Mouse (Mus musculus): ENCODE data around the gene U2af1l4. TPM values are rescaled to one million over a fixed set of nuclear protein-coding genes. Genes with fewer than 3 reads are reported as not detected.

The U2af1l4 gene
- polyA plus RNA-seq, 1 experiment from 2014 or later: 102 TPM

DNA sequence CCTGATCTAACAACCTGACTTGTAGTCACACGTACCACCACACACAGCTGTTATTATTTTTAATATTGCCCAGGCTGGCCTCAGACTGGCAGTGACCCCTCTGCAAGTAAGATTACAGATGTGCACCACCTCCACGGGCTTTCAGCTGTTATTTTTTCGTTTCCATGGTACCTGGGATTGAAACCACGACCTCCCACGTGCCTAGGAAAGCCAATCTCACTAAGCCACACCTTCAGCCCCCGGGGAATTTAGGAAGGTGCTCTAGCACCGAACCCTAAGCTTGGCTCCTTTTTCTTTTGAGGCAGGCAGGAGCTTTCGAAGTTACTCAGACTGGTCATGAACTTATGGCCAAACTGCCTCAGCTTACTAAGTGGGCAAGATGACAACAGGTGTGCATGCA lies 41.3 kb downstream of the U2af1l4 start:
- no peak overlapping the region for H3K27ac ChIP-seq
- peaks cover 44% of the 10 kb centered on the region for H3K4me1 ChIP-seq
- H3K36me3 ChIP-seq: no peaks in the 10 kb centered on the region
- 37% methylated on average over 8 of the region's 8 CpGs for WGBS
- H3K4me3 ChIP-seq (replicated peaks): no peak overlapping the region
- H3K9me3 ChIP-seq (replicated peaks): no peaks in the 10 kb centered on the region
- H3K9ac ChIP-seq: no peak overlapping the region
- H3K4me2 ChIP-seq: no peak overlapping the region
- H3K27me3 ChIP-seq: no peaks in the 10 kb centered on the region
- no peak for ATAC-seq (replicated peaks; ENCODE audit: low FRiP score)

DNA sequence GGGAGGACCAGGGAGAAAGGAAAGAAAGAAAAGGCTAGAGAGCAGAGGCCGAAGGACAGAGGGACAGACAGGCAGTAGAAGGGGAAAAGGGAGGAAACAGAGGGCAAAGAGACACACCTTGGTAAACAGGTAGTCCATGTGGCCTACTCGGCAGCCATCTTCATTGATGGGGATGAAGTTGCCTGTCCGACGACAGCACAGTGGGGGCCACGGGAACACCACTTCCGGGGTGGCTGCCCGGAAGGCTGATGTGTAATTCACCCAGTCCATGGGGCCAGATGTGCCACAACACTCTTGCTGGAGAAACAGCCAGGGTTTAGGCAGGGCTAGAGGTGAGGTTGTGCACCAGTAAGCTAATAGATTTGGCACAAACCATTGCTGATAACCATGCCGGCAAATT lies 41.8 kb downstream of the U2af1l4 start:
- Histone ChIP-seq H3K27ac (no peak overlapping the region), H3K9me3 (replicated peaks) (no peaks in the 10 kb centered on the region), H3K4me1 (peaks cover 39% of the 10 kb centered on the region), H3K9ac (no peak overlapping the region), H3K27me3 (no peaks in the 10 kb centered on the region), H3K4me2 (no peak overlapping the region), H3K4me3 (replicated peaks) (no peak overlapping the region), H3K36me3 (no peaks in the 10 kb centered on the region)
- WGBS: 86% methylated on average over 8 of the region's 8 CpGs
- ATAC-seq (replicated peaks; ENCODE audit: low FRiP score): no peak

GRCm38 (mm10) chr7:30607706-30608309 lies 44.7 kb downstream of the U2af1l4 start:
- ATAC-seq (replicated peaks; ENCODE audit: low FRiP score): 0 out of 2 replicates have a peak, but pooled peaks have one; percentile 59
- H3K4me1 ChIP-seq: peaks cover 33% of the 10 kb centered on the region
- H3K9me3 ChIP-seq (replicated peaks): no peaks in the 10 kb centered on the region
- no peak overlapping the region for H3K4me2 ChIP-seq
- H3K9ac ChIP-seq: no peak overlapping the region
- no peaks in the 10 kb centered on the region for H3K27me3 ChIP-seq
- no peaks in the 10 kb centered on the region for H3K36me3 ChIP-seq
- no peak overlapping the region for H3K4me3 ChIP-seq (replicated peaks)
- no peak overlapping the region for H3K27ac ChIP-seq
- WGBS: 24% methylated on average over 8 of the region's 8 CpGs

DNA sequence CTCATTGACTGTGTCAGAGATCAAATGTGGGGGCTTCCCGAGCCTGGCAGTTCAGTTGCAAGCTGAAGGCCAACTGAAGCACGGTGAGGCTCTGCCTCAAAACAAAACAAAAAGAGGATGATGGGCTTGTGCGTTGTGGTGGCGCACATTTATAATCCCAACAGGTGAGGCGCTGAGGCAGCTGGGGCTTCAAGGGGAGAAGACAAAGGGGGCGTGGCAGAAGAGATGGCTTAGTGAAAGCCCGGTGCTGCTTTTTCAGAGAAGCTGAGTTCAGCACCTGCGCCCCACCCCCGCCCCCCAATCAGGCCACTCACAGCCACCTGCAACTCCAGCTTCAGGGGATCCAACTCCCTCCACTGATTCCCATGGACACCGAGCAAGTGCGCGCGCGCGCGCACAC lies 45.4 kb downstream of the U2af1l4 start:
- ATAC-seq (replicated peaks; ENCODE audit: low FRiP score): no peak
- Histone ChIP-seq H3K9me3 (replicated peaks) (no peaks in the 10 kb centered on the region), H3K27me3 (no peaks in the 10 kb centered on the region), H3K4me3 (replicated peaks) (no peak overlapping the region), H3K4me1 (peaks cover 33% of the 10 kb centered on the region), H3K9ac (no peak overlapping the region), H3K36me3 (no peaks in the 10 kb centered on the region), H3K27ac (no peak overlapping the region), H3K4me2 (no peak overlapping the region)
- 55% methylated on average over 16 of the region's 16 CpGs for WGBS

DNA sequence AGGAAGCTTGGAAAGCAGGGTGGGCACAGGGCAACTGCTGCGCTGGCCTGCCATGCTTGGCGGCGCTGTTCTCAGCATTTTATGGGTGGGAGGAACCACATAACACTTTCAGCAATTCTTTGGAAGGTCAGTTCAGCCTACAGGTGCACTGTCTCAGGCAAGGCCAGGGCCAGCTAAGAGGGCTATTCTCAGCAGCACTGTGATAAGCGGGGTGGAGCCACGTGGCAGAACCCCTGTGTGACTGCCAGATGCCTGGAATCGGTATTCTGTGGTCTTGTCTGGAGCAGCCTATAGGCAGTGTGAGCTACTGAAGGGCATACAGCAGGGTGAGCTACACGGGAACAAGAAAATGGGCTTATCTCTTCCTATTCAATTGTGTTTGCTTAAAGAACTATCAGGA lies 46.9 kb downstream of the U2af1l4 start:
- no peaks in the 10 kb centered on the region for H3K36me3 ChIP-seq
- no peaks in the 10 kb centered on the region for H3K9me3 ChIP-seq (replicated peaks)
- H3K4me3 ChIP-seq (replicated peaks): no peak overlapping the region
- 60% methylated on average over 7 of the region's 7 CpGs for WGBS
- no peak for ATAC-seq (replicated peaks; ENCODE audit: low FRiP score)
- no peak overlapping the region for H3K4me2 ChIP-seq
- peaks cover 22% of the 10 kb centered on the region for H3K4me1 ChIP-seq
- no peaks in the 10 kb centered on the region for H3K27me3 ChIP-seq
- H3K27ac ChIP-seq: no peak overlapping the region
- H3K9ac ChIP-seq: no peak overlapping the region

DNA sequence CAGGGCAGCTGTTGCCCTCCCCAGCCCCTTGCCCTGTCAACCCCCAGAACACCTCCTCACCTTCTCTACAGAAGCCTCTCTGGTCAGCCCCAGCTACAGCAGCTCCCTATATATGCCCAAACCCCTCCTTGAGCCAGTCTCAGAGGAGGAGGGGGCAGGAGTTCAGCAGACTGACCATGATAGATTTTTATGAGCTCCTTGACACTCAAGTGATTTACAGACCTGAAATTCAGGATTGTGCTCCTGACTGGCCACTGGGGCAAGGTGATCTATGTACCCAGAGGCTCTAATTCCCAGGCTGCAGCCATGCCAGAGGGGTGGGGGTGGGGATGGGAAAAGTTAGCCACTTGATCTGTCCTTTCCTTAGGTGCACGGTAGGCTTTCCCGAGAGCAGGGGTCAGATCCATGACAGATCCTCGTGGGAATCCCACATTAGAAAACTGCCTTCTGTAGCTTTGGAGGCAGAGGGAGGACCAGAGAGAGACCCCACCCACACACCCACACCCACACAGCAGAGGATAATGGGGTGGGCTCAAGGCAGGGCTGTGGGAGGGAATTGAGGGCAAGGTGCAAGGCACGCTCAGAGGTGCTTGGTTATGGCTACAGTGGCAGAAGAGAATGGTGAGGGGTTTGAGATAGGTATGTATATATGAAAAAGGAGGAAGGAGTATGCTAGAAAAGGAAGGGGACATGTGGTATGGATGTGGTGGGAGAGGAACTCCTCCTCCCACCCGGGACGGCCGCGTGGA lies 49.7 kb downstream of the U2af1l4 start, which contains the start of gene Upk1a:
TSS of gene Upk1a (minus strand) at position 194 of the 749 bp plus-strand sequence.
- ATAC-seq (replicated peaks; ENCODE audit: low FRiP score): peak; percentile 57
- Histone ChIP-seq H3K27ac (0 out of 2 replicates have a peak within 1 kb of the TSS, but pooled peaks have one; percentile 56), H3K9ac (no peak within 1 kb of the TSS), H3K4me3 (replicated peaks) (no peak within 1 kb of the TSS), H3K27me3 (no peaks in the 10 kb centered on the region), H3K9me3 (replicated peaks) (no peaks in the 10 kb centered on the region), H3K4me1 (peaks cover 22% of the 10 kb centered on the region), H3K36me3 (peaks cover 26% of the 10 kb centered on the region), H3K4me2 (peak within 1 kb of the TSS; percentile 32)
- 39% methylated on average over 8 of the region's 8 CpGs for WGBS

DNA sequence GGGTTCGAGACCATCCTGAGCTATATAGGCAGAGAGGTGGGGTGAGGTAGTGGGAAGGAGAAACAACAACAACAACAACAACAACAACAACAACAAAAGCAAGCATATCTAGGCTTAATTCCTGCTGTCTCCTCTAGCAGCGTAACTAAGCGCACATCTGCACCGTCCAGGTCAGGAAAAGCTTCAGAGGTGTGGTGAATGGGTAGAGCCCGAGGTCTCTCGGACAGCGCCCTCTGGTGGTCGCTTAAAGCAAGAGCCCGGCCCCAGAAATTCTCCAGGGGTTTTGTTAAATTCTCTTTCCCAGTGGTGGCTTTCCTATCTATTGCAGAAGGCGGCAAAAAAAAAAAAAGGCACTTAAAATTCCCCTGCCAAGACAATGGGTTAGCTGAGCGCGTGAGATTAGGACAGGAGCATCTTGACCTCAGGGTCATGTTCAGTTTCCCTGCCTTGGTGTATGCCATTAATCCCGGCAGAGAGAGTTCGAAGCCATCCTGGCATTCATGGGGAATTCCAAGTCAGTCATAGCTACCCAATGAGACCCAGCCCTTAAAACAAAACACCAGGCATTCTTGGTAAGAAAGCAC lies 50.5 kb downstream of the U2af1l4 start:
- ATAC-seq (replicated peaks; ENCODE audit: low FRiP score): peak; percentile 31; the same call in 1 of the 2 replicates
- no peak overlapping the region for H3K4me3 ChIP-seq (replicated peaks)
- peaks cover 17% of the 10 kb centered on the region for H3K4me1 ChIP-seq
- H3K27ac ChIP-seq: 0 out of 2 replicates have a peak overlapping the region, but pooled peaks have one; percentile 56
- 23% methylated on average over 14 of the region's 14 CpGs for WGBS
- no peaks in the 10 kb centered on the region for H3K9me3 ChIP-seq (replicated peaks)
- peaks cover 34% of the 10 kb centered on the region for H3K36me3 ChIP-seq
- H3K27me3 ChIP-seq: no peaks in the 10 kb centered on the region
- H3K4me2 ChIP-seq: 0 out of 2 replicates have a peak overlapping the region, but pooled peaks have one; percentile 32
- no peak overlapping the region for H3K9ac ChIP-seq

DNA sequence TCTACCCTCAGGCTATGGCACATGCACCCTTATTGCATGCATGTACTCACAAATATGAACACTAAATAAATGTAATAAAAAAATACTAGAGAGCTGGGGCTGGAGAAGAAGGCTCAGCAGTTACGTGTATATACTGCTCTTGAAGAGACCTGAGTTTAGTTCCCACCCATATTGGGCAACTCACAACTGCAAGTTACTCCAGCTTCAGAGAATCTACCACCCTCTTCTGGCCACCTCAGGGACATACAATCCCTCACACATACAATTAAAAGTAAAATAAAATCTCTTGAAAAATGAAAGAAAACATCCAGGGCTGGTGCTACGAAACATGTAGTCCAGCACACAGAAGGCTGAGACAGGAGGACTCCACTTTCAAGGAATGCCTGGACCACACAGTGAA lies 51.4 kb downstream of the U2af1l4 start:
- Histone ChIP-seq H3K4me1 (peaks cover 15% of the 10 kb centered on the region), H3K9ac (no peak overlapping the region), H3K27me3 (no peaks in the 10 kb centered on the region), H3K9me3 (replicated peaks) (no peaks in the 10 kb centered on the region), H3K4me3 (replicated peaks) (no peak overlapping the region), H3K4me2 (no peak overlapping the region), H3K27ac (no peak overlapping the region), H3K36me3 (peaks cover 42% of the 10 kb centered on the region)
- WGBS: 83% methylated on average over 2 of the region's 2 CpGs
- no peak for ATAC-seq (replicated peaks; ENCODE audit: low FRiP score)

Small RNA genes within 50 kb of the gene (microRNA-seq; reads per million reads assigned to microRNA genes)
- gene Gm38670 (1.3 reads per million), gene Mir3569 (0.44 reads per million)

Other genes with a start within 250 kb of the U2af1l4 start
- 88.2 and 97.7 TPM in 2 replicates for gene Syne4, start 248.5 kb upstream of the U2af1l4 start, polyA plus RNA-seq (2015; fragmentation: Nextera tagmentation; extraction: Ambion mirVana)
- 2.6 TPM in 1 of 2 replicates, not detected in the other for gene E130208F15Rik, start 241.6 kb upstream of the U2af1l4 start, polyA plus RNA-seq (2015; fragmentation: Nextera tagmentation; extraction: Ambion mirVana)
- 17.3 and 18.7 TPM in 2 replicates for gene Sdhaf1, start 239.4 kb upstream of the U2af1l4 start, polyA plus RNA-seq (2015; fragmentation: Nextera tagmentation; extraction: Ambion mirVana)
- 6.5 and 7.2 TPM in 2 replicates for gene Lrfn3, start 200.5 kb upstream of the U2af1l4 start, polyA plus RNA-seq (2015; fragmentation: Nextera tagmentation; extraction: Ambion mirVana)
- gene Tyrobp, start 149.5 kb upstream of the U2af1l4 start, polyA plus RNA-seq (2015; fragmentation: Nextera tagmentation; extraction: Ambion mirVana): 33.8 and 37.9 TPM in 2 replicates
- 0.64 and 1.5 TPM in 2 replicates for gene Hcst, start 143.4 kb upstream of the U2af1l4 start, polyA plus RNA-seq (2015; fragmentation: Nextera tagmentation; extraction: Ambion mirVana)
- 1.3 and 2.0 TPM in 2 replicates for gene Nfkbid, start 141.6 kb upstream of the U2af1l4 start, polyA plus RNA-seq (2015; fragmentation: Nextera tagmentation; extraction: Ambion mirVana)
- gene Aplp1, start 117.8 kb upstream of the U2af1l4 start, polyA plus RNA-seq (2015; fragmentation: Nextera tagmentation; extraction: Ambion mirVana): 24.1 and 28.6 TPM in 2 replicates
- 0.54 and 0.77 TPM in 2 replicates for gene Kirrel2, start 105.6 kb upstream of the U2af1l4 start, polyA plus RNA-seq (2015; fragmentation: Nextera tagmentation; extraction: Ambion mirVana)
- gene Nphs1, start 105.0 kb upstream of the U2af1l4 start, polyA plus RNA-seq (2015; fragmentation: Nextera tagmentation; extraction: Ambion mirVana): 3.6 and 4.8 TPM in 2 replicates
- 12.8 and 14.4 TPM in 2 replicates for gene Prodh2, start 69.7 kb upstream of the U2af1l4 start, polyA plus RNA-seq (2015; fragmentation: Nextera tagmentation; extraction: Ambion mirVana)
- 11.7 and 16.0 TPM in 2 replicates for gene Arhgap33, start 28.2 kb upstream of the U2af1l4 start, polyA plus RNA-seq (2015; fragmentation: Nextera tagmentation; extraction: Ambion mirVana)
- 12.8 and 20.1 TPM in 2 replicates for gene Hspb6, start 11.1 kb upstream of the U2af1l4 start, polyA plus RNA-seq (2015; fragmentation: Nextera tagmentation; extraction: Ambion mirVana)
- 14.1 and 18.6 TPM in 2 replicates for gene Proser3, start 11.0 kb upstream of the U2af1l4 start, polyA plus RNA-seq (2015; fragmentation: Nextera tagmentation; extraction: Ambion mirVana)
- 37.6 and 40.5 TPM in 2 replicates for gene Lin37, start 3.5 kb upstream of the U2af1l4 start, polyA plus RNA-seq (2015; fragmentation: Nextera tagmentation; extraction: Ambion mirVana)
- 15.0 and 17.0 TPM in 2 replicates for gene Gm49396, start within 50 bp of the U2af1l4 start, polyA plus RNA-seq (2015; fragmentation: Nextera tagmentation; extraction: Ambion mirVana)
- gene Psenen, start 326 bp downstream of the U2af1l4 start, polyA plus RNA-seq (2015; fragmentation: Nextera tagmentation; extraction: Ambion mirVana): 152 TPM in 2 replicates
- gene Igflr1, start 2.1 kb downstream of the U2af1l4 start, polyA plus RNA-seq (2015; fragmentation: Nextera tagmentation; extraction: Ambion mirVana): 3.8 and 6.0 TPM in 2 replicates
- 6.7 and 10.9 TPM in 2 replicates for gene Kmt2b, start 25.4 kb downstream of the U2af1l4 start, polyA plus RNA-seq (2015; fragmentation: Nextera tagmentation; extraction: Ambion mirVana)
- 0.36 and 0.63 TPM in 2 replicates for gene Zbtb32, start 35.6 kb downstream of the U2af1l4 start, polyA plus RNA-seq (2015; fragmentation: Nextera tagmentation; extraction: Ambion mirVana)
- 3.6 and 5.3 TPM in 2 replicates for gene Upk1a, start 49.5 kb downstream of the U2af1l4 start, polyA plus RNA-seq (2015; fragmentation: Nextera tagmentation; extraction: Ambion mirVana)
- 1,049 and 1,131 TPM in 2 replicates for gene Cox6b1, start 62.9 kb downstream of the U2af1l4 start, polyA plus RNA-seq (2015; fragmentation: Nextera tagmentation; extraction: Ambion mirVana)
- gene Etv2, start 72.6 kb downstream of the U2af1l4 start, polyA plus RNA-seq (2015; fragmentation: Nextera tagmentation; extraction: Ambion mirVana): not detected in 2 replicates
- 118 and 119 TPM in 2 replicates for gene Rbm42, start 87.0 kb downstream of the U2af1l4 start, polyA plus RNA-seq (2015; fragmentation: Nextera tagmentation; extraction: Ambion mirVana)
- 58.0 and 61.1 TPM in 2 replicates for gene Haus5, start 101.7 kb downstream of the U2af1l4 start, polyA plus RNA-seq (2015; fragmentation: Nextera tagmentation; extraction: Ambion mirVana)
- not detected in 2 replicates for gene Pmis2, start 108.3 kb downstream of the U2af1l4 start, polyA plus RNA-seq (2015; fragmentation: Nextera tagmentation; extraction: Ambion mirVana)
- 0.58 TPM in 1 of 2 replicates, not detected in the other for gene 2200002J24Rik, start 135.6 kb downstream of the U2af1l4 start, polyA plus RNA-seq (2015; fragmentation: Nextera tagmentation; extraction: Ambion mirVana)
- gene Atp4a, start 148.9 kb downstream of the U2af1l4 start, polyA plus RNA-seq (2015; fragmentation: Nextera tagmentation; extraction: Ambion mirVana): 1.3 and 1.5 TPM in 2 replicates
- gene Tmem147, start 166.2 kb downstream of the U2af1l4 start, polyA plus RNA-seq (2015; fragmentation: Nextera tagmentation; extraction: Ambion mirVana): 180 and 192 TPM in 2 replicates
- gene Gapdhs, start 180.4 kb downstream of the U2af1l4 start, polyA plus RNA-seq (2015; fragmentation: Nextera tagmentation; extraction: Ambion mirVana): 0.35 and 0.68 TPM in 2 replicates
- gene Sbsn, start 188.2 kb downstream of the U2af1l4 start, polyA plus RNA-seq (2015; fragmentation: Nextera tagmentation; extraction: Ambion mirVana): 2.2 and 2.6 TPM in 2 replicates
- gene Dmkn, start 200.5 kb downstream of the U2af1l4 start, polyA plus RNA-seq (2015; fragmentation: Nextera tagmentation; extraction: Ambion mirVana): 1.3 and 7.7 TPM in 2 replicates
- 5.8 and 26.9 TPM in 2 replicates for gene Krtdap, start 224.6 kb downstream of the U2af1l4 start, polyA plus RNA-seq (2015; fragmentation: Nextera tagmentation; extraction: Ambion mirVana)

Data from kidney, embryonic 15.5 days (tissue).